Mouse (Mus musculus) heart, embryonic 14.5 days (tissue): ENCODE results near the gene Gpat2. TPM values are rescaled to one million over a fixed set of nuclear protein-coding genes. Genes with fewer than 3 reads are reported as not detected.

Experiments
- ATAC-seq: fragments of 200-750 bp; cut with Nextera tagmentation; 2 replicates; pipeline ENCODE4 v1.8.0; 2017; ENCODE audit warnings: low read depth, moderate TSS enrichment; ENCODE audit not compliant: insufficient number of reproducible peaks, insufficient read depth, low FRiP score
- H3K27ac ChIP-seq, 2 experiments: fragments of 200-500 bp in 1 of 2; fragments of 300-500 bp in 1 of 2; sonication (generic) in 1 of 2; replicated peaks in 1 of 2; 2 replicates each; pipeline ENCODE4 v1.5.1; 2012 to 2014; ENCODE audit warnings: low read depth in 2 of 2, low read length in 2 of 2, control low read depth in 1 of 2, mild to moderate bottlenecking in 1 of 2, mixed read lengths in 1 of 2; ENCODE audit not compliant: control insufficient read depth in 1 of 2, insufficient read depth in 1 of 2
- H3K27me3 ChIP-seq: fragments of 300-500 bp; sonication (generic); 2 replicates; pipeline ENCODE4 v1.6.1; 2014; ENCODE audit warnings: mild to moderate bottlenecking, low read length, control low read depth; ENCODE audit not compliant: control insufficient read depth, insufficient read depth
- H3K36me3 ChIP-seq: fragments of 300-500 bp; sonication (generic); 2 replicates; pipeline ENCODE4 v1.6.1; 2014; ENCODE audit warnings: mild to moderate bottlenecking, control low read depth, low read length, mixed read lengths; ENCODE audit not compliant: control insufficient read depth, insufficient read depth
- H3K4me1 ChIP-seq, 2 experiments: fragments of 200-500 bp in 1 of 2; fragments of 300-500 bp in 1 of 2; sonication (generic) in 1 of 2; 2 replicates each; pipeline ENCODE4 v1.6.1; 2012 to 2014; ENCODE audit warnings: low read length in 2 of 2, control low read depth in 1 of 2, mixed read lengths in 1 of 2; ENCODE audit not compliant: control insufficient read depth in 2 of 2, insufficient read depth in 2 of 2
- H3K4me2 ChIP-seq: fragments of 300-500 bp; sonication (generic); 2 replicates; pipeline ENCODE4 v1.6.1; 2014; ENCODE audit warnings: mild to moderate bottlenecking, low read length
- H3K4me3 ChIP-seq, 2 experiments: fragments of 200-500 bp in 1 of 2; fragments of 300-500 bp in 1 of 2; sonication (generic) in 1 of 2; 2 replicates each; pipeline ENCODE4 v1.5.1; 2012 to 2014; ENCODE audit warnings: low read length in 2 of 2, mild to moderate bottlenecking in 2 of 2, control low read depth in 1 of 2, low read depth in 1 of 2, moderate library complexity in 1 of 2; ENCODE audit not compliant: control insufficient read depth in 1 of 2, insufficient read depth in 1 of 2
- H3K9ac ChIP-seq: fragments of 300-500 bp; sonication (generic); 2 replicates; pipeline ENCODE4 v1.6.1; 2014; ENCODE audit warnings: mild to moderate bottlenecking, low read length
- H3K9me3 ChIP-seq: fragments of 300-500 bp; sonication (generic); 2 replicates; pipeline ENCODE4 v1.6.1; 2016; ENCODE audit warnings: low read length, control low read depth; ENCODE audit not compliant: control insufficient read depth
- WGBS: fragments of 180-500 bp; shearing (Covaris S2); extraction: QIAGEN DNeasy Blood & Tissue Kit; methylation state at CpG from one replicate; pipeline ENCODE4 v1.1.7; 2014; 5-methylcytosine and 5-hydroxymethylcytosine counted together
- polyA plus RNA-seq: library from polyadenylated mRNA; unstranded; fragments of >200 nt; fragmentation: Nextera tagmentation; extraction: Ambion mirVana; gene quantifications from 2 replicates; pipeline ENCODE4 v1.2.1, GENCODE M21; 2014

Gene Gpat2
- polyA plus RNA-seq, 1 experiment from 2014 or later = 0.22 TPM

DNA sequence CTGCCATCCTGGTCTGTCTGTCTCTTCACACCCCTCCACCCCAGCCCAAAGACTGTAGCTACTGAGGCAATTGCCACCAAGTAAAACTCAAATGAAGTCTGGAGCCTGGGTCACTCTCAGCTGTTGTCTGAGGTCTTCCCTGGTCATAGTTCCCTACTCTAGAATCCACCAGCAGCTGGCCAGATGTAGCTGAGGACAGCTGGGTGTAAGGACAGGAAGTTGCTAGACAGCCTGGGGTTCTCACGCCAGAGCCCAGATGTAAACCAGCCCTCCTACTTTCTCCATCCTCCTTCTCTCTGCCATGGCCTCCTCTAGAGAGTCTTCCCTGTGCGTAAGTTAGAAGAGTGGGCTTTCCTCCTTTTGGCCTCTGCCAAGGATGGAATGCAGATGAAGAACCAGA lies 37.5 kb upstream of the Gpat2 start:
- WGBS = 72% methylated on average over 2 of the region's 2 CpGs
- Histone ChIP-seq H3K9me3 (no peaks in the 10 kb centered on the region), H3K36me3 (no peaks in the 10 kb centered on the region), H3K27ac (no peak overlapping the region), H3K4me1 (0 out of 4 replicates have a peak, but pooled peaks cover 0 to 2% of the 10 kb centered on the region in 2 experiments), H3K4me3 (no peak overlapping the region), H3K9ac (no peak overlapping the region), H3K4me2 (no peak overlapping the region), H3K27me3 (no peaks in the 10 kb centered on the region)
- no peak for ATAC-seq

DNA sequence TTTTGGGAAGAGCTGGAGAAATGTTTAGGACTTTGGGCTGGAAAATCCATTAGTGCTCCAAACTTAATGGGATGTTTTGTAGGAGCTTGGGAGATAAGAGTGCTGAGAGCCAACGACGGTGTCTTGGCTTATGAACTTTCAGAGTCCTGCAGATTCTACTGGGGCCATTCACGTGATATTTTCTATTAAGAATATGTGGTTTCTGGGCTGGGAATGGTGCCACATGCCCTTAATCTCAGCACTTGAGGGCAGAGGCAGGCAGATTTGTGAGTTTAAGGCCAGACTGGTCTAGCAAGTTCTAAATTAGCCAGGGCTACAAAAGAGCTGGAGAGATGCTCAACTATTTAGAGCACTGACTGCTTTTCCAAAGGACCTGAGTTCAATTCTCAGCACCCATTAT lies 34.6 kb upstream of the Gpat2 start:
- 42% methylated on average over 3 of the region's 3 CpGs for WGBS
- no peaks in the 10 kb centered on the region for H3K27me3 ChIP-seq
- H3K9ac ChIP-seq = no peak overlapping the region
- H3K27ac ChIP-seq = no peak overlapping the region
- H3K4me2 ChIP-seq = no peak overlapping the region
- H3K36me3 ChIP-seq = no peaks in the 10 kb centered on the region
- no peak overlapping the region for H3K4me3 ChIP-seq
- no peak for ATAC-seq
- H3K4me1 ChIP-seq = peaks cover 10 to 11% of the 10 kb centered on the region in 2 experiments
- H3K9me3 ChIP-seq = no peaks in the 10 kb centered on the region

DNA sequence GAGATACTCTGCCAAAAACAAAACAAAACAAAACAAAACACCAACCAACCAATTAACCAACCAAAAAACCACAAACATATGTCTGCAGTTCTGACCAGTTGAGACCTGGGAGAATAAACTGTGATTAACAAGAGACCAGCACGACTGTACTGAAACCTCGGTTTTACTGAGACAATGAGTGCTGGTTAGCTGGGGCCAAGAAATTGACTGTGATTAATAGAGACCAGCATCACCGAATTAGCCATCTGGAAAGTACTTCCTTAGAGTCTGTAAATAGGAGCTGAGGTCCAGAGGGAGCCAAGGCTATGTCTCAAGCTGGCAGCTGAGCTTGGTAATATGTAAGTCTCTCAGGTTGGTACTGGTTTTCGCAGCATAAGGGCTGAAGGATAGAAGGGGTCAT lies 34.2 kb upstream of the Gpat2 start:
- Histone ChIP-seq H3K27ac (no peak overlapping the region), H3K9me3 (no peaks in the 10 kb centered on the region), H3K4me1 (peaks cover 15 to 16% of the 10 kb centered on the region in 2 experiments), H3K27me3 (no peaks in the 10 kb centered on the region), H3K36me3 (no peaks in the 10 kb centered on the region), H3K4me3 (no peak overlapping the region), H3K9ac (no peak overlapping the region), H3K4me2 (no peak overlapping the region)
- no peak for ATAC-seq
- WGBS = 73% methylated on average over 4 of the region's 4 CpGs

DNA sequence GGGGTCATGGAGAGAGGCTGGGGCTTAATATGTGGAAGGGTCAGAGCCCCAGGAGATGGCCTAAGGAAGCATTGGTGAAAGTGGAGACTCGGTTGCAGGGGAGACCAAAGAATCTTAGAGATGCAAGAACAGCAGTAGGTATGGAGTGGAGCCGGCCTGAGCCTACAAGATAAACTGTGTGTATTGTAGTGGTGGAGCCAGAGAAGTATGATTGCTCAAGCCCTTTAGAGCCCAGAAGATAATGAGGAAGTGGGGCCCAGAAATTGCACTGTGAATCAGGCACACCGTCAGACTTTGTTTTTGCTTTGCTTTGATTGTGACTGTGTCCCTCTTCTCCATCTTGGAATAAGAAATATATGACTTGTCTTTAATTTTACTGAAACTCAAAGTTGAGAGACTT lies 33.7 kb upstream of the Gpat2 start:
- Histone ChIP-seq H3K27me3 (no peaks in the 10 kb centered on the region), H3K4me1 (peaks cover 18 to 20% of the 10 kb centered on the region in 2 experiments), H3K4me2 (no peak overlapping the region), H3K9me3 (no peaks in the 10 kb centered on the region), H3K4me3 (no peak overlapping the region), H3K36me3 (no peaks in the 10 kb centered on the region), H3K27ac (no peak overlapping the region), H3K9ac (no peak overlapping the region)
- 38% methylated on average over 3 of the region's 3 CpGs for WGBS
- ATAC-seq = no peak

DNA sequence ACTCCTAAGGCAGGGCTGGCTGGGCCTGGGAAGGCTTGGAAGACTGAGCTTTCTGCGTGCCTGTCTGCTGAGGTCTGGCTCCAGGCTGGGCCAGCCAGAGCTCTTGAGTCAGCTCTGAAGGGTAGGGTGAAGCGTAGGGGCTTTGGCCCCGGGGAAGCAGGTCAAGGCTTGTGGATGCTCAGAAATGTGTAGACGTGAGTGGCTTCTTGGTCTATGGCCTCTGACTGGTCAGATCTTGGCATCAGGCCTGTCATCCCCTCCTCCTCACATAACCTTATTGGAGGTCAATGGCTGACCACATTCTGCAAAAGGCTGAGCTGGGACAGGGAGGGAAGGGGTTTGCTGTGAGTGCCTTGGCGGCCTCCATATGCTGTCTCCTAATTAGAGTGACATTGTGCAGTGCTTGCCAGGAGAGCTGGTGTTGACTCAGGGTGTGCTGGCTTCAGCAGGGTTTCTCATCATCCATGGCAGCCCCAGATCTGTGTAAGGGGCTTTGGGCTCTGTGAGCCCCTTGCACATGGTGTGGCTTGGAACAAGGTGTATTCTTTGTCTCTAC lies 30.3 kb upstream of the Gpat2 start:
- no peaks in the 10 kb centered on the region for H3K9me3 ChIP-seq
- peaks cover 20 to 24% of the 10 kb centered on the region in 2 experiments for H3K4me1 ChIP-seq
- H3K9ac ChIP-seq = no peak overlapping the region
- H3K27me3 ChIP-seq = no peaks in the 10 kb centered on the region
- H3K36me3 ChIP-seq = no peaks in the 10 kb centered on the region
- no peak overlapping the region for H3K4me2 ChIP-seq
- H3K4me3 ChIP-seq = no peak overlapping the region
- 54% methylated on average over 5 of the region's 5 CpGs for whole genome bisulfite sequencing
- ATAC-seq = no peak; the same call in 1 of the 2 replicates
- no peak overlapping the region; a peak in 1 of 4 replicates for H3K27ac ChIP-seq

DNA sequence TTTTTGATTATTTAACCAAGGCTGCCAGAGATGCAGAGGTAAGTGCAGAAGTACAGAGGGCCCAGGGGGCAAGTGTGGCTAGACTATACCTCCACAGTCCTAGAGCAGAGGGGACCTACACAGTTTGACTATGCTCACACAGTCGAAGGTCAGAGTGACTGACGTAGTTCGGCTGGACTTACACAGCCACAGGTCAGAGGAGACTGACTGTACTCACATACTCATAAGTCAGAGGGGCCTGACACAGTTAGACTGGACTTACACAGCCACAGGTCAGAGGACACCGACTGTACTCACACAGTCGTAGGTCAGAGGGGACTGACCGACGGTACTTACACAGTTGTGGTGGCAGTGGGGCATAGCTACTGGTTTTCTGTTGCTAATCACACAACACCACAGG lies 26.3 kb upstream of the Gpat2 start:
- Histone ChIP-seq H3K27ac (no peak overlapping the region), H3K4me2 (no peak overlapping the region)
- WGBS = 88% methylated on average over 7 of the region's 7 CpGs

DNA sequence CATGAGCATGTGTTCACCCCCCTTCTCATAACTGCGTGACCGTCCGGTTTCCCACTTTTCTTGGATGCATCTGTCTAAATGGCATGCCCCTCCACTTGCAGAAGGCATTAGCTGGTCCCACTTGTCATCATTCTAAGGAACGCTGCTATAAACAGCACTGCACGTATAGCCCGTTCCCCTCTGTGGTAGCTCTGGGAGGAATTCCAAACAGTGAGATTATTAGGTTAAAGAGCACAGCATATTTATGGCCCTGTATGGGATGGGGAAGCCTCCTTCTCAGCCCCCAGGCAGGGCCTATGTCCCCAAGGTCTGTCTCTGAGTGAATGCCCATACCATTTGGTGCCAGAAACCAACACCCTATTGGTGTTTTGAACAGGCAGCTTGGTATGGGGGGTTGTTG lies 13.9 kb upstream of the Gpat2 start:
- 49% methylated on average over 6 of the region's 6 CpGs for WGBS
- H3K4me3 ChIP-seq = no peak overlapping the region
- no peaks in the 10 kb centered on the region for H3K9me3 ChIP-seq
- H3K4me1 ChIP-seq = peaks cover 6 to 10% of the 10 kb centered on the region in 2 experiments; a peak in 3 of 4 replicates
- no peak overlapping the region for H3K27ac ChIP-seq
- ATAC-seq = peak; percentile 64; the same call in 1 of the 2 replicates
- H3K4me2 ChIP-seq = no peak overlapping the region
- H3K36me3 ChIP-seq = no peaks in the 10 kb centered on the region
- H3K27me3 ChIP-seq = no peaks in the 10 kb centered on the region
- no peak overlapping the region for H3K9ac ChIP-seq

More for the DNA sequence above, 26.3 kb upstream of the Gpat2 start:
- no peak overlapping the region for H3K9ac ChIP-seq
- H3K4me3 ChIP-seq = no peak overlapping the region
- H3K36me3 ChIP-seq = no peaks in the 10 kb centered on the region
- H3K27me3 ChIP-seq = no peaks in the 10 kb centered on the region
- ATAC-seq = no peak
- H3K9me3 ChIP-seq = no peaks in the 10 kb centered on the region
- H3K4me1 ChIP-seq = peaks cover 21 to 22% of the 10 kb centered on the region in 2 experiments

DNA sequence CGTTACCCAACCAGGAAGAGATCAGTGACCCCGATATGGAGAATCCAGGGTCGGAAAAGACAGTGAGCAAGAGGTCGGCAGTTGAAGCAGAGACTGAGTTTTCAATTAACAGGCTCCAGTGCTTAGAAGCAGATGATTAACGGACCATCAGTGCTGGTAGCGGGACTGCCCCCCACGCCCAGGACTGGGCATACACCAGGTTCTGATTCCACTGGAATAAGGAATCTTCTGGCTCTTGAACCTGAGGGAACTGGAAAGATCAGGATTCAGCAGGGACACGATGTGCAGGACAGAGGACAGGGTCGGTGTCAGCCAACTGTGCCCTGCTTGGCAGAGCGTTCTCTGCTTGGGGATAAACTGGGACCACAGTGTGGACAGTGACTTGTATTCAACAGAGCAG lies 9.2 kb upstream of the Gpat2 start:
- no peaks in the 10 kb centered on the region for H3K9me3 ChIP-seq
- H3K4me3 ChIP-seq = no peak overlapping the region
- no peak overlapping the region for H3K9ac ChIP-seq
- ATAC-seq = no peak
- H3K27me3 ChIP-seq = no peaks in the 10 kb centered on the region
- WGBS = 61% methylated on average over 10 of the region's 10 CpGs
- peaks cover 6% of the 10 kb centered on the region in 2 experiments; a peak in 3 of 4 replicates for H3K4me1 ChIP-seq
- H3K4me2 ChIP-seq = no peak overlapping the region
- no peaks in the 10 kb centered on the region for H3K36me3 ChIP-seq
- H3K27ac ChIP-seq = no peak overlapping the region
